Mouse (Mus musculus): ENCODE data around the gene Tnrc6a.
A peak's percentile ranks its signal among the peaks of the same experiment; 100 is the strongest.

DNA sequence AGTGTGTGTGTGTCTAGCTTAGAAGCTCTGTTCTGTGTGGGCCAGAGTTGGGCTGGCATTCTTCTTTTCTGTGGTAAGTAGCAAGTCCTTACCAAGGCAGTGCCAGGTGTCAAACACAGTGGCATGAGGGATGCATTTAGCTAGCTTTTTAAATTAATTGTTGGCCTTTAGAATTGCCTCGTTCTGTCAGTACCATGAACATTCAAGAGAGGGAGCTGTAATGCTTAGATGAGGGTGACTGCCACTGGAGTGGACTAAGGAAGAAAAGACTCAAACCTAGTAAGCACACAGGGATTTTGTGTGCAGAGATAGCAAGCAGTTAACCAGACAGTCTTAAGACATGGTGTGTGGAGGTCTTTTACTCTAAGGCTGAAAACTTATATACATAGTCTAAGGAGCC lies 3.6 kb downstream of the Tnrc6a start:
- TF ChIP-seq CTCF (IDR thresholded peaks at IDR 0.05), result peak; percentile 52
- no peak for TF ChIP-seq EP300 (IDR thresholded peaks at IDR 0.05)

All from lung, postnatal 0 days (tissue).